Mouse (Mus musculus) olfactory bulb, adult 2 months (tissue): ENCODE results near the gene Usp5.

Source experiments
- CTCF ChIP-seq: fragments of 200-500 bp; IDR thresholded peaks from 2 replicates; pipeline ENCODE4 v1.5.1; 2012; ENCODE audit warnings: low read depth, mild to moderate bottlenecking, low read length, moderate library complexity; ENCODE audit not compliant: insufficient read depth
- POLR2A ChIP-seq: fragments of 200-500 bp; IDR thresholded peaks from 2 replicates; pipeline ENCODE4 v1.6.1; 2012; ENCODE audit warnings: mild to moderate bottlenecking, low read depth, low read length, moderate library complexity; ENCODE audit not compliant: insufficient read depth

- no peak for TF ChIP-seq POLR2A
- no peak for TF ChIP-seq CTCF
Observed at GRCm38 (mm10) chr6:124854647-124855046, 25.4 kb upstream of the Usp5 start.
